ENCODE assay signal across 24 mouse cellular contexts in the genomic region with DNA sequence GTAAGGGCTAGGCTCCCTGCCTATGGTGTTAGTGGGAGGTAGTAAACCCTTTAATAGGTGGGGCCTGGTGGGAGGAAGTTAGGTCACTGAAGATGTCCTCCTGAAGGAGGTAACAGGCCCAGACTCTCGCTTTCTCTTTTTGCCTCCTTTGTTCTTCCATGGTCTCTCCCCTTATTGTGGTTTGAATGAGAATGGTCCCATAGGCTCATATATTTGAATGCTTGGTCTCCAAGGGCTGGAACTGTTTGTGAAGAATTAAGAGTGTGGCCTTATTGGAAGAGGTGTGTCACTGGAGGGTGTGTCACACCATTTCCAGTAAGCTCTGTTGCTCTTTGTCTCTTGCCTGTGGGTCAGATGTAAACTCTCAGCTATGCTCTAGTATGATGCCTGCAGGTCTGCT.
"Had no signal": no experiment of that assay in that cellular context is flagged by ENCODE, and none has a peak within 500 bp of the region (broad histone marks: within the 10 kb centered on the region; RNA-seq: fewer than 3 reads in every experiment).

No protein-coding gene starts in this region.

- DNase-seq: cerebellum, postnatal 10 days; cerebellum, postnatal 14 days; cerebellum, postnatal 25 days; cerebellum, postnatal 36 days; embryo, embryonic 11 days; forebrain, postnatal 0 days; gastrocnemius, adult 2 months; gastrocnemius, postnatal 10 days; gastrocnemius, postnatal 14 days; gastrocnemius, postnatal 25 days; gastrocnemius, postnatal 36 days; heart, adult 11 months; heart, adult 18-20 months had no signal

- H3K4me1 ChIP-seq: embryonic facial prominence, embryonic 10.5 days; embryonic facial prominence, embryonic 12.5 days; embryonic facial prominence, embryonic 13.5 days; embryonic facial prominence, embryonic 15.5 days; forebrain, embryonic 10.5 days; forebrain, embryonic 12.5 days; forebrain, embryonic 13.5 days; forebrain, embryonic 15.5 days; heart, embryonic 10.5 days; heart, embryonic 12.5 days had no signal

- H3K27ac ChIP-seq: embryonic facial prominence, embryonic 10.5 days; embryonic facial prominence, embryonic 12.5 days; embryonic facial prominence, embryonic 13.5 days; embryonic facial prominence, embryonic 15.5 days; forebrain, embryonic 10.5 days; forebrain, embryonic 12.5 days; forebrain, embryonic 13.5 days; forebrain, embryonic 15.5 days; gastrocnemius, adult 2 months; heart, embryonic 10.5 days had no signal

- H3K9ac ChIP-seq: embryonic facial prominence, embryonic 12.5 days; embryonic facial prominence, embryonic 13.5 days; embryonic facial prominence, embryonic 15.5 days; forebrain, embryonic 12.5 days; forebrain, embryonic 13.5 days; forebrain, embryonic 15.5 days; forebrain, postnatal 0 days; heart, embryonic 12.5 days had no signal

- H3K27me3 ChIP-seq: embryonic facial prominence, embryonic 12.5 days; embryonic facial prominence, embryonic 13.5 days; embryonic facial prominence, embryonic 15.5 days; forebrain, embryonic 12.5 days; forebrain, embryonic 13.5 days; forebrain, embryonic 15.5 days had no signal

- H3K4me3 ChIP-seq: embryonic facial prominence, embryonic 10.5 days; embryonic facial prominence, embryonic 12.5 days; embryonic facial prominence, embryonic 13.5 days; embryonic facial prominence, embryonic 15.5 days; erythroblast, embryonic 14.5 days; forebrain, embryonic 10.5 days; forebrain, embryonic 12.5 days; forebrain, embryonic 13.5 days; forebrain, embryonic 15.5 days; gastrocnemius, adult 2 months; heart, embryonic 10.5 days; heart, embryonic 12.5 days had no signal

- H3K36me3 ChIP-seq: embryonic facial prominence, embryonic 10.5 days; embryonic facial prominence, embryonic 12.5 days; embryonic facial prominence, embryonic 13.5 days; embryonic facial prominence, embryonic 15.5 days; forebrain, embryonic 10.5 days; forebrain, embryonic 12.5 days; forebrain, embryonic 15.5 days; heart, embryonic 10.5 days; heart, embryonic 12.5 days had no signal
